Mouse (Mus musculus) bone marrow macrophage, adult 2 months (primary cell): ENCODE measurements around the gene Itgb1bp1. TPM values are rescaled to one million over a fixed set of nuclear protein-coding genes. Genes with fewer than 3 reads are reported as not detected.

Experiments
- H3K27ac ChIP-seq: 2 replicates; pipeline ENCODE4 v1.5.1; 2012; ENCODE audit warnings: low read depth, low read length; ENCODE audit not compliant: insufficient read depth
- H3K4me1 ChIP-seq: 2 replicates; pipeline ENCODE4 v1.6.1; 2012; ENCODE audit warnings: low read length; ENCODE audit not compliant: control insufficient read depth, insufficient read depth
- H3K4me3 ChIP-seq: 2 replicates; pipeline ENCODE4 v1.5.1; 2012; ENCODE audit warnings: mild to moderate bottlenecking, low read length, moderate library complexity; ENCODE audit not compliant: insufficient read depth
- CTCF ChIP-seq: IDR thresholded peaks from 2 replicates; pipeline ENCODE4 v1.5.1; 2012; ENCODE audit warnings: low read depth, mild to moderate bottlenecking, low read length, moderate library complexity
- POLR2A ChIP-seq: IDR thresholded peaks from 2 replicates; pipeline ENCODE4 v1.6.1; 2012; ENCODE audit warnings: mild to moderate bottlenecking, low read depth, low read length, borderline replicate concordance
- polyA plus RNA-seq: library from polyadenylated mRNA; stranded (reverse); fragments of >200 nt; gene quantifications from 2 replicates; pipeline ENCODE4 v1.2.4, GENCODE M21; 2012; ENCODE audit not compliant: missing spikeins, insufficient read depth, insufficient read length

The Itgb1bp1 gene
- polyA plus RNA-seq, 1 experiment, result 39.4 TPM

DNA sequence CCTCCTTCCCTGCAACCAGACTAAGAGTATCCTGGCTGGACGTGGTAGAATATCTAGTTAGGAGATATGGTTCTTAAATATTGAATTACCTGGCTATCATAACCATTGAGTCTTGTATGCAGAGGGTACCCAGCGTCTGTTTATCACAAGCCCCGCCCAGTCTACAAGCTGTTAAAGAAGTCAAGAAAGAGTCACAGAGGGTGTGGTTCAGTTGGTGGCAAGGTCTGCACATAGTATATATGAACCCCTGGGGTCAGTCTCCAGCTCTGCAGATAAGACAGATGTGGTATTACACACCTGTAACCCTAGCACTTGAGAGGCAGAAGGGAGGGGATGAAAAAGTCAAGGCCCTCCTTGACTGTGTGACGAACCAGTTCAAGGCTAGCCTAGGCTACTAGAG lies 80.3 kb downstream of the Itgb1bp1 start:
- Histone ChIP-seq H3K27ac (no peak overlapping the region), H3K4me3 (no peak overlapping the region), H3K4me1 (0 out of 2 replicates have a peak, but pooled peaks cover 3% of the 10 kb centered on the region)
- TF ChIP-seq CTCF, result no peak
- TF ChIP-seq POLR2A, result no peak

DNA sequence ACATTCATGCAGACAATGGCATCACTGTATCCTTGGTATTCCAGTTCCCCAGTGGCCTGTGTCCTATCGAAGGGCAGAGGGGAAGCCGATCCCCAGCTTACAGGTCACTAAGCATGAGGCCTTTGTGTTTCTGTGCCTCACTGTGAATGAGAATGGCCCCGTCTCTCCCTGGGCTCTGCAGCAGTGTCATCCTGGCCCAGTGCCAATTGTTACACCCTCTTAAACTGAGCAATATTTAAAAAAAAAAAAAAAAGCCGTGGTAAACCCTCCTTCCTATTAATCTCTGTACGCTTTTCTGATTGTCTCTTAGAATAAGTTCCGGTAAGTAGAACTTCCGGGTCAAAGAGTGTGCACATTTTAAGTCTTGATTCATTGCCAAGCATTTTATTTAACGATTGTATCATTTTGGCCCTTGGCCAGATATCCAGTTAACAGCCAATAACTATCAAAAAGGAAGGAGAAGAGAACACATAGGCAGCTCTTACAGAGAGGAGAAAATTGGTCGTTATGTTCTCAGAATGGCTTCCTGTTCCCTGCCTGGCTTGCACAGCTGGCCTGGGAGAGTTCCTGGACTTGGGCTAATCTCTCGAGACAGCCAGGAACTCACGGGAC lies 81.3 kb downstream of the Itgb1bp1 start:
- no peak overlapping the region for H3K4me3 ChIP-seq
- TF ChIP-seq POLR2A (no peak), CTCF (no peak)
- H3K27ac ChIP-seq, result no peak overlapping the region
- 0 out of 2 replicates have a peak, but pooled peaks cover 3% of the 10 kb centered on the region for H3K4me1 ChIP-seq

DNA sequence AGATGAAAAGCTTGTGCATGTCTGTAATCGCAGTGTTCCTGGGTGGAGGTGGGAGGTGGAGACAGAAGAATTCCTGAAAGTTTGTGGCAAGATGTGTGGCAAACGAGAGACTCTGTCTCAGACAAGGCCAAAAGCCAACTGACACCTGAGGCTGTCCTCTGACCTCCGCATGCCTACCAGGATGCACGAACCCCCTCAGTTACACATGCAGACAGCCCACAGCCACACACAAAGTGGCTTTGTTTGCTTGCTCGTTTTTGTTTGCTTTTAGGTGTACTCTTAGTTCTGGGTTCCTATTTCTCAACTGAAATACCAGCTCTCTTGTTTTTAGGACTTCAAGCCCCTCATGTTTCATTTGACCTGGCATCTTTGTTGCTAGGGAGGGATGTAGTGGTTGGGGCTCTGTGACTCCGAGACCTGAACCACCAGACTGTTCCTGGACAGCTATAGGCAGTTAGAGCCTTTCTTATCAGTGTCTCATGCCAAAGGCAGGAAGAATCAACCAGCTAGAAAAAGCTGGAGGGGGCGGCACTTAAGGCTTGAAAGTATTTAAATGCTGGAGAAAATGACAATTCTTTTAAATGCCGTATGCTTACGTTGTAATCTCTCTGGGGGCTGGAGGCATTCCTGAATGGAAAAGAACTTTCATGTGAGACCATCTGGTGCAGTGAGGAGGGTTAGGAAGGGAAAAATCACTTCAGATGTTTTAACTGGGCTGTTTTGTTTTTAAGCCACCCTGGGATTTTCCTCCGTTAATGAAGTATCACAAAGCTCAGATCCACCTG lies 84.4 kb downstream of the Itgb1bp1 start:
- no peak for TF ChIP-seq POLR2A
- TF ChIP-seq CTCF, result no peak
- no peak overlapping the region for H3K4me3 ChIP-seq
- H3K27ac ChIP-seq, result no peak overlapping the region
- H3K4me1 ChIP-seq, result no peaks in the 10 kb centered on the region

DNA sequence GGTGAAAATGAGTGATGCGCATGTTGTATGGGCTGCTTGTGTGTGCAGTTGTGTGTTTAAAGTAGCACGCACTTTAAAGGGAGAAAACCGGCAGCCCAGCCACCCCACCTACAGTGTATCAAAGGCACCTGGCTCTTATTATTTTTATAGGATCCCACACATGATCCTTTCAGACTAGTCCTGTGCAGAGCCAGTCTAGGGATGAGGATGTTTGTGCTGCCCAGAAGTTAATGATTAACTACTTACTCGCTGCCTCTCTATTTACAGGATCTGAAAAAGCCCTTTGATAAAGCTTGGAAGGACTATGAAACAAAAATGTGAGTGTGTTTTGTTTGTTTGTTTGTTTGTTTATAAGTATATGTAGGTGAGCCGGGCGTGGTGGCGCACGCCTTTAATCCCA lies 85.5 kb downstream of the Itgb1bp1 start:
- TF ChIP-seq CTCF (no peak), POLR2A (no peak)
- H3K4me1 ChIP-seq, result no peaks in the 10 kb centered on the region
- H3K4me3 ChIP-seq, result no peak overlapping the region
- no peak overlapping the region for H3K27ac ChIP-seq

DNA sequence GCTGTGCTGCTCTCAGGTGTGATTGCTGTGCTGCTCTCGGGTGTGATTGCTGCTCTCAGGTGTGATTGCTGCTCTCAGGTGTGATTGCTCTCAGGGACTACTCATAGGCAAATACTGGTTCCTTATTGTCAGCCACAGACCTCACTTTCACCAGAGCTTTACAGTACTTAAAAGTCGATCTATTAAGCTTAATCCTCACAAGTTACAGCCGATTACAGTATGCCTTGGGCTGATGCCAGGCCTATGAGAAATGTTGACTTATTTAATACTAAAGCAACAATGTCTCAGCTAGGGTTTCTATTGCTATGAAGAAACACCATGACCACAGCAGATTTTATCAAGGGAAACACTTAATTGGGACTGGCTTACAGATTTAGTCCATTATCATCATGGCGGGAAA lies 89.7 kb downstream of the Itgb1bp1 start:
- TF ChIP-seq CTCF, result no peak
- no peak for TF ChIP-seq POLR2A
- Histone ChIP-seq H3K4me1 (no peaks in the 10 kb centered on the region), H3K27ac (no peak overlapping the region), H3K4me3 (no peak overlapping the region)

DNA sequence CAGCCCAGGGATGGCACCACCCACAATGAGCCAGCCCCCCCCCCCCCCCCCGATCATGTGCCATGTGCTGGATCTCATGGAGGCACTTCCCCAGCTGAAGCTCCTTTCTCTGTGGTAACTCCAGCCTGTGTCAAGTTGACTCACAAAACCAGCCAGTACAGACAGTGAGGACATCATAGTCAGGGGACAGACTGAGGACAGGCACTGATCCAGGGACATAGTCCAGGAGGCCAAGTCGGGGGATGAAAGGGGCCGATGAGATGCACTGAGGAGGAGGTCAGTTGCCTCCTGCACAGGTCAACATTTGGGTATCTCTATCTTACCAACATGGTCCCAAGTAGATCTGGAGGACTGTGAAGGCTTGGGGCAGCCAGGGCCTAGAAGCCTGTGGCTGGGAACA lies 90.6 kb downstream of the Itgb1bp1 start:
- TF ChIP-seq POLR2A (no peak), CTCF (no peak)
- Histone ChIP-seq H3K27ac (no peak overlapping the region), H3K4me1 (no peaks in the 10 kb centered on the region), H3K4me3 (no peak overlapping the region)

DNA sequence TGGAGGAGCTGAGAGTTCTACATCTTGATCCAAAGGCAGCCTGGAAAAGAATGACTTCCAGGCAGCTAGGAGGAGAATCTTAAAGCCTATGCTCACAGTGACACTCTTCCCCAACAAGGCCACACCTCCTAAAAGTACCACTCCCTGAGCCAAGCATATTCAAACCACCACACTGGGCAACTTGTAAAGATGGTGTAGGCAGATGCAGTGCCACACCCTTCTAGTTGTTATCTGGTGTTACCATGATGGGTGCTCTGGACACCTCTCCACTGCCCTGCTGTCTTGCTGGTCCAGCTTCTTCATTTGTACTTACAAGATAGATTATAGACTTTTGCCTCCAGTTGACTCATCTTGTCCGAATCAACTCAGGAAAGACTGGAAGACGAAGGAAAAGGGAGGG lies 94.5 kb downstream of the Itgb1bp1 start:
- TF ChIP-seq CTCF (no peak), POLR2A (no peak)
- no peak overlapping the region for H3K4me3 ChIP-seq
- no peak overlapping the region for H3K27ac ChIP-seq
- no peaks in the 10 kb centered on the region for H3K4me1 ChIP-seq

Other genes with a start within 250 kb of the Itgb1bp1 start
- gene Cpsf3, start 893 bp downstream of the Itgb1bp1 start, polyA plus RNA-seq, result 70.0 and 77.2 TPM in 2 replicates
- gene Iah1, start 30.1 kb upstream of the Itgb1bp1 start, polyA plus RNA-seq, result 44.9 and 49.5 TPM in 2 replicates
- 225 and 233 TPM in 2 replicates for gene Adam17, start 87.3 kb upstream of the Itgb1bp1 start, polyA plus RNA-seq
- gene Ywhaq, start 131.4 kb upstream of the Itgb1bp1 start, polyA plus RNA-seq, result 141 and 146 TPM in 2 replicates